Mouse (Mus musculus): Measurements from ENCODE around the gene Baat. TPM values are rescaled to one million over a fixed set of nuclear protein-coding genes. Genes with fewer than 3 reads are reported as not detected.

Baat gene
- polyA plus RNA-seq (2021; fragmentation: Nextera tagmentation) = 0.06 TPM in 1 of 2 replicates, not detected in the other
- long read RNA-seq, experiment 1 = 0 reads
- long read RNA-seq, experiment 2 = 0 reads

DNA sequence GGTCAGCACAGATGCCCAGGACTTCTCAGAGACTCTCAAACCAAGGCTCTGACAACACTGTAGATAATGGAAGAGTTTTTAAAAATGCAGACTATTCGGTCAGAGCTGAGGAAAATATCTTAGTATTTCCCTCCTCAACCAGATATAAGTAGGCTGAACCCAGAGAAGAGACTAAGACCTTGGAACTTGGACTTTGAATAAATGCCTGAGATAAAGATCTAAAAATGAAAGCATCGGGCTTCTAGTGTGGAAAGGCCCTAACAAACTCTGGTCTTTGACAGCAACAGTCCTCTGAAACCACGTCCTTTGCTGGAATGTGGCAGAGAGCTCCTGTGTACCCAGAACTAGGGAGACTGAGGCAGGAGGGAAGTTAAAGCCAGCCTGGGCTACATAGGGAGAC, at the start of gene Baat:
Gene Baat, minus strand, starts transcription at position 172 of the 400 bp plus-strand sequence.

DNA sequence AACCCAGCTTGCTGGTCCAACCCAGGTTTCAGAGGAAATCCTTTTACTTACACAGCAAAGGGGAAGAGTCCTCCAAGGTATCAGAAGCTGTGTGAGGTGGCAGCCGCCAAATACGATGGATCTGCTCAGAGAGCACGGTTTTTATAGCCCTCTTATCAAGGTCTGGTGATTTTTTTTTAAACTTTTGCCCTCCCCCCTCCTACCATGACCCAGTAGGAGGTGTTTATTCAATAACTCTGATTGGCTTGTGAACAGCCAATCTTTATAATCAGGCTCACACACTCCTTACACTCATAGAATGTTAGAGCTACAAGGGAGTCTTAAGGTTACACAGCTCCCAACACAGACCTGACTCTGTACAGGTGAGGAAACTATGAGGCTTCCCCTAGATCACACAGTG, 43.0 kb upstream of the Baat start, which contains the start of gene Aldob:
Gene Aldob, minus strand, starts transcription at position 164 of the 400 bp plus-strand sequence.

DNA sequence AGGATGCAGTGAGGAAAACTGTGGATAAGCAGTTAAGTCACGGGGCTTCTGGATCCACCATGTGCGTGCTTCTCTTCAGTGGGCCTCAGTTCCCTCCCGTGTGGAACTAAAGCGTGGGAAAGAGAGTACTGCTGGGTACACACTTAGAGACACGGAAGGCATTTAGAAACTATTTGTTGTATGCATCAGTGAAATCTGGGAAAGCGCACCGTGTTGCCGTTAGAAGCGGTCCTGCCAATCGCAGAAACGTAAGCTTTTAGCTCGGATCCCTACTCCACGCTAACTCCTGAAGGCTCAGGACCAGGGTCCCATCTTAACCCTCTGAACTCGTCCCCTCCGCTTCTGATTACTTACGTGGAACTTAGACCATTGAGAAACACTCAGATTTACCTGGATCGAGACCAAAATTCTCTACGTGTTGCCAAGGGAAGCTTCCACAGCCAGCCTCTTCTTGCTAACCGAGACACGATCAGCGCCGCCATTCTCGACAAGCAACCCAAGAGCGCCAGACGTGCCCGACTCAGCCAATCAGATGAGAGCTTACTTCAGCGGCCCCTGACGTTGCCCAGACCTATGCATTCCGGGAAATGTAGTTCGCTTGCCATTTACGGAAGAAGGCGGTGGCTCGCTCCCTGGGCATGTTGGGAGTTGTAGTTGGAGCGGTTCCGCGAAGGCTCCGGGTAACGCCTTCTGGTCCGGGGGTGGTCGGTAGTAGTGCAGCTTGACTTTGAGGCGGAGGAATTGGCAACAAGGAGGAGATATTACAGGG, 14.4 kb upstream of the Baat start, which contains the start of the genes Mrpl50 and Zfp189:
Gene Mrpl50, minus strand, starts transcription at position 522 of the 769 bp plus-strand sequence.
Gene Zfp189, plus strand, starts transcription at position 605 of the 769 bp plus-strand sequence.

DNA sequence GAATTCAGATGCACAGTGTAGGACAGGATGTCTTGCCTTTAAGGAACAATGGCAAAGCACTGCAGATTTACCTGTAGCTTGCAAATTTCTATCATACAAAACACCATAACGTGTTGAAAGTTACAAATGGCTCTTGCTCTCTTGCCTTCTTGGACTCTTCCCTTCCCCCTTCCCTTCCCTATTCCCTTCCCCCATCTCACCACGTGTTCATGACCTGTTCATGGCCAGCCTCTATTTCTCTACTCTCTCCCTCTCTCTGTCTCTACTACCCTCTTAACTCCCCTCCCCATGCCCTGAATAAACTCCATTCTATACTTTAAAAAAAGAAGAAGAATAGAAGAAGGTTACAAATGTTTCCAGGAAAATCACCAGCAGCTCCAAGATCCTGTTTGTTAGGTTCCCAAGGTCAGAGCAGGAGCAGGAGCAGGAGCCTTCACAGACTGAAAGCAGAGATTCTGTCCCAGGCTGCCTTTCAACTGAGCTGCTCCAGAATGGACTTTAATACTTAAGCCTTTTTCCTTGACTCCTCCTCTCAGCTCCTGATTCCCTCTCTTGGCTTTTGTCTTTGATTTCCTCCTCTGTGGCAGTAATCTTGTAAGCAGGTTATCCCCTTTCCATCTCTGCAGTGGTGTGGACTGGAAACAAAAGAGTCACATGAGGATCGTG, 32.8 kb downstream of the Baat start, which contains the start of gene Acnat1:
Gene Acnat1, minus strand, starts transcription at position 478 of the 666 bp plus-strand sequence.

Other genes starting within 250 kb of the Baat start
- not detected in 2 replicates for gene Acnat2, start 98.4 kb downstream of the Baat start, polyA plus RNA-seq (2021; fragmentation: Nextera tagmentation)
- gene Acnat1, start 32.6 kb downstream of the Baat start, polyA plus RNA-seq (2021; fragmentation: Nextera tagmentation) = 0.77 TPM in 1 of 2 replicates, not detected in the other
- 67.2 and 74.9 TPM in 2 replicates for gene Mrpl50, start 14.5 kb upstream of the Baat start, polyA plus RNA-seq (2021; fragmentation: Nextera tagmentation)
- gene Zfp189, start 14.6 kb upstream of the Baat start, polyA plus RNA-seq (2021; fragmentation: Nextera tagmentation) = 7.9 and 10.9 TPM in 2 replicates
- gene Aldob, start 43.0 kb upstream of the Baat start, polyA plus RNA-seq (2021; fragmentation: Nextera tagmentation) = 0.14 and 0.15 TPM in 2 replicates
- gene Tmem246, start 91.3 kb upstream of the Baat start, polyA plus RNA-seq (2021; fragmentation: Nextera tagmentation) = 92.5 and 103 TPM in 2 replicates
- gene Rnf20, start 125.4 kb upstream of the Baat start, polyA plus RNA-seq (2021; fragmentation: Nextera tagmentation) = 26.6 and 27.7 TPM in 2 replicates
- not detected in 2 replicates for gene Ppp3r2, start 175.5 kb upstream of the Baat start, polyA plus RNA-seq (2021; fragmentation: Nextera tagmentation)

Measured in layer of hippocampus, adult 6 months (tissue).